Mouse (Mus musculus): Measurements from ENCODE around the gene Kcnb1. TPM values are rescaled to one million over a fixed set of nuclear protein-coding genes. Genes with fewer than 3 reads are reported as not detected.

Gene Kcnb1
- 100 to 1,000 TPM in 1 of 2 experiments, 10 to 100 TPM in 1; 94.3 to 107 TPM for total RNA-seq (2021)

GRCm38 (mm10) chr2:167190076-167190399, at the start of gene Kcnb1:
Gene Kcnb1 (minus strand): TSS chr2:167190155.
- peak; percentile 82 for DNase-seq

- no peak for DNase-seq
Measured at GRCm38 (mm10) chr2:167239262-167239661, 49.3 kb upstream of the Kcnb1 start.

- DNase-seq = no peak
Measured at GRCm38 (mm10) chr2:167237224-167237623, 47.3 kb upstream of the Kcnb1 start.

- no peak for DNase-seq
Measured at GRCm38 (mm10) chr2:167236174-167236573, 46.2 kb upstream of the Kcnb1 start.

GRCm38 (mm10) chr2:167235338-167236018, 45.5 kb upstream of the Kcnb1 start:
- DNase-seq = no peak

GRCm38 (mm10) chr2:167233771-167234170, 43.8 kb upstream of the Kcnb1 start:
- no peak for DNase-seq

- no peak for DNase-seq
Measured at GRCm38 (mm10) chr2:167233009-167233335, 43.0 kb upstream of the Kcnb1 start.

- no peak for DNase-seq
Measured at GRCm38 (mm10) chr2:167232132-167233008, 42.4 kb upstream of the Kcnb1 start.

- DNase-seq = no peak
Measured at GRCm38 (mm10) chr2:167230554-167230953, 40.6 kb upstream of the Kcnb1 start.

- DNase-seq = no peak
Measured at GRCm38 (mm10) chr2:167224937-167225336, 35.0 kb upstream of the Kcnb1 start.

- DNase-seq = no peak
Measured at GRCm38 (mm10) chr2:167224194-167224593, 34.2 kb upstream of the Kcnb1 start.

GRCm38 (mm10) chr2:167222152-167222551, 32.2 kb upstream of the Kcnb1 start:
- peak; percentile 45 to 56 for DNase-seq

- no peak for DNase-seq
Measured at GRCm38 (mm10) chr2:167221159-167221845, 31.3 kb upstream of the Kcnb1 start.

GRCm38 (mm10) chr2:167220736-167221135, 30.8 kb upstream of the Kcnb1 start:
- no peak for DNase-seq

- DNase-seq = peak; percentile 84 to 86
Measured at GRCm38 (mm10) chr2:167219154-167219775, 29.3 kb upstream of the Kcnb1 start.

- no peak for DNase-seq
Measured at GRCm38 (mm10) chr2:167213666-167214065, 23.7 kb upstream of the Kcnb1 start.

GRCm38 (mm10) chr2:167213076-167213475, 23.1 kb upstream of the Kcnb1 start:
- DNase-seq = no peak

GRCm38 (mm10) chr2:167212551-167212950, 22.6 kb upstream of the Kcnb1 start:
- no peak for DNase-seq

- no peak for DNase-seq
Measured at GRCm38 (mm10) chr2:167212089-167212488, 22.1 kb upstream of the Kcnb1 start.

- no peak for DNase-seq
Measured at GRCm38 (mm10) chr2:167209900-167210299, 19.9 kb upstream of the Kcnb1 start.

GRCm38 (mm10) chr2:167208984-167209383, 19.0 kb upstream of the Kcnb1 start:
- DNase-seq = no peak

GRCm38 (mm10) chr2:167205918-167206629, 16.1 kb upstream of the Kcnb1 start:
- DNase-seq = no peak

All from layer of hippocampus, postnatal 36 days (tissue).